Mouse (Mus musculus): ENCODE results near the gene Cd72. TPM values are rescaled to one million over a fixed set of nuclear protein-coding genes. Genes with fewer than 3 reads are reported as not detected.
"Not testable (repeated sequence)": the region's sequence is repeated elsewhere in the genome, so short reads cannot be mapped to it uniquely, and the experiment has no call there.

The Cd72 gene
- total RNA-seq, 2 experiments from 2014 or later = not detected

GRCm38 (mm10) chr4:43490801-43491200, 36.4 kb upstream of the Cd72 start:
- no peak for DNase-seq (ENCODE audit: low spot score in 2 of 2)
- no peak overlapping the region for H3K27ac ChIP-seq
- no peak for TF ChIP-seq CTCF (conservative IDR thresholded peaks at IDR 0.05)
- no peak overlapping the region for H3K4me3 ChIP-seq

GRCm38 (mm10) chr4:43489611-43490010, 35.2 kb upstream of the Cd72 start:
- DNase-seq (ENCODE audit: low spot score in 2 of 2) = no peak
- H3K27ac ChIP-seq = no peak overlapping the region
- no peak for TF ChIP-seq CTCF (conservative IDR thresholded peaks at IDR 0.05)

GRCm38 (mm10) chr4:43485666-43486065, 31.2 kb upstream of the Cd72 start:
- DNase-seq (ENCODE audit: low spot score in 2 of 2); H3K27ac ChIP-seq; H3K4me3 ChIP-seq: not testable (repeated sequence)
- TF ChIP-seq CTCF (conservative IDR thresholded peaks at IDR 0.05) = peak; percentile 14; the same call in 1 of the 2 replicates

More at GRCm38 (mm10) chr4:43489611-43490010, 35.2 kb upstream of the Cd72 start:
- H3K4me3 ChIP-seq = no peak overlapping the region

GRCm38 (mm10) chr4:43483535-43484091, 29.2 kb upstream of the Cd72 start, which contains the start of gene Sit1:
TSS of gene Sit1 (minus strand) at chr4:43483734.
- no peak for DNase-seq (ENCODE audit: low spot score in 2 of 2)
- Histone ChIP-seq H3K4me3 (no peak within 1 kb of the TSS), H3K27ac (no peak within 1 kb of the TSS)
- TF ChIP-seq CTCF (conservative IDR thresholded peaks at IDR 0.05) = no peak

- DNase-seq (ENCODE audit: low spot score in 2 of 2) = no peak
- no peak for TF ChIP-seq CTCF (conservative IDR thresholded peaks at IDR 0.05)
- H3K4me3 ChIP-seq = no peak overlapping the region
- H3K27ac ChIP-seq = no peak overlapping the region
These were observed 28.2 kb upstream of the Cd72 start for GRCm38 (mm10) chr4:43482591-43482990.

GRCm38 (mm10) chr4:43481894-43482456, 27.5 kb upstream of the Cd72 start:
- no peak overlapping the region for H3K4me3 ChIP-seq
- DNase-seq (ENCODE audit: low spot score in 2 of 2) = no peak
- no peak for TF ChIP-seq CTCF (conservative IDR thresholded peaks at IDR 0.05)
- H3K27ac ChIP-seq = no peak overlapping the region

- no peak for TF ChIP-seq CTCF (conservative IDR thresholded peaks at IDR 0.05)
- H3K27ac ChIP-seq = no peak overlapping the region
- DNase-seq (ENCODE audit: low spot score in 2 of 2) = no peak
- H3K4me3 ChIP-seq = no peak overlapping the region
These were observed 26.6 kb upstream of the Cd72 start for GRCm38 (mm10) chr4:43480985-43481384.

- no peak overlapping the region; the same call in 1 of the 2 replicates for H3K27ac ChIP-seq
- TF ChIP-seq CTCF (conservative IDR thresholded peaks at IDR 0.05) = peak; percentile 71
- peak in 1 of 2 experiments; percentile 53 for DNase-seq (ENCODE audit: low spot score in 2 of 2)
- H3K4me3 ChIP-seq = no peak overlapping the region
These were observed 24.7 kb upstream of the Cd72 start for GRCm38 (mm10) chr4:43478906-43479832.

GRCm38 (mm10) chr4:43478534-43478858, 24.1 kb upstream of the Cd72 start:
- peak overlapping the region; percentile 83 for H3K27ac ChIP-seq
- H3K4me3 ChIP-seq = peak overlapping the region; percentile 54
- no peak for TF ChIP-seq CTCF (conservative IDR thresholded peaks at IDR 0.05)
- no peak for DNase-seq (ENCODE audit: low spot score in 2 of 2)

GRCm38 (mm10) chr4:43477857-43478533, 23.6 kb upstream of the Cd72 start:
- Histone ChIP-seq H3K27ac (peak overlapping the region; percentile 83), H3K4me3 (peak overlapping the region; percentile 54)
- TF ChIP-seq CTCF (conservative IDR thresholded peaks at IDR 0.05) = peak; percentile 80
- peak; percentile 87 to 90 for DNase-seq (ENCODE audit: low spot score in 2 of 2)

- DNase-seq (ENCODE audit: low spot score in 2 of 2) = no peak
- no peak overlapping the region for H3K4me3 ChIP-seq
- H3K27ac ChIP-seq = no peak overlapping the region
- peak; percentile 41 for TF ChIP-seq CTCF (conservative IDR thresholded peaks at IDR 0.05)
These were observed 22.2 kb upstream of the Cd72 start for GRCm38 (mm10) chr4:43476604-43477003.

- no peak for DNase-seq (ENCODE audit: low spot score in 2 of 2)
- TF ChIP-seq CTCF (conservative IDR thresholded peaks at IDR 0.05) = no peak
- Histone ChIP-seq H3K27ac (no peak overlapping the region), H3K4me3 (no peak overlapping the region)
These were observed 19.2 kb upstream of the Cd72 start for GRCm38 (mm10) chr4:43473636-43474035.

GRCm38 (mm10) chr4:43470301-43470700, 15.9 kb upstream of the Cd72 start:
- Histone ChIP-seq H3K4me3 (no peak overlapping the region), H3K27ac (no peak overlapping the region)
- DNase-seq (ENCODE audit: low spot score in 2 of 2) = no peak
- TF ChIP-seq CTCF (conservative IDR thresholded peaks at IDR 0.05) = no peak

Data from layer of hippocampus, adult 2 months (tissue).